Mouse (Mus musculus): ENCODE measurements around the gene 3110009E18Rik.

Gene 3110009E18Rik

DNA sequence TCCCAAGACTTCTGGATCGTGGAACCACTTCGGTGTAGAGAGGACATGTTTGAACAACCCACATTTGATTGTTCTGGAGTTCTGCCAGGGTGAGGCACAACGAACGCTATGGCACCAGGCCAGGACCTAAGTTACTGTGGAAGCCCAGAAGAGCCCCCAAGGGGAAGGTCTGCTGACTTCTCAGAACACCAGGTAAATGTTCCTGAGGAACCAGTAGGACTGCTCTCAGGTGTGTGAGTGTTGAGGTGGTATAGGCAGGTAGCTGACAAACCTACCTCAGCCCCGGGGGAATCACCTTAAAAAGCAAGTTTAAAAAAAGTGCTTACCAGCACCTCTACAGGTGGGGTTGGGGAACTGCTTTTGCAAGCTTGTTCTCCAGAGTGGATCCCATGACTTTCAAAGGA is 15.4 kb upstream of the 3110009E18Rik start:
- no peak for DNase-seq

GRCm38 (mm10) chr1:120109741-120110432 is 11.1 kb upstream of the 3110009E18Rik start:
- DNase-seq, result no peak

GRCm38 (mm10) chr1:120111766-120112165 is 9.2 kb upstream of the 3110009E18Rik start:
- no peak for DNase-seq

DNA sequence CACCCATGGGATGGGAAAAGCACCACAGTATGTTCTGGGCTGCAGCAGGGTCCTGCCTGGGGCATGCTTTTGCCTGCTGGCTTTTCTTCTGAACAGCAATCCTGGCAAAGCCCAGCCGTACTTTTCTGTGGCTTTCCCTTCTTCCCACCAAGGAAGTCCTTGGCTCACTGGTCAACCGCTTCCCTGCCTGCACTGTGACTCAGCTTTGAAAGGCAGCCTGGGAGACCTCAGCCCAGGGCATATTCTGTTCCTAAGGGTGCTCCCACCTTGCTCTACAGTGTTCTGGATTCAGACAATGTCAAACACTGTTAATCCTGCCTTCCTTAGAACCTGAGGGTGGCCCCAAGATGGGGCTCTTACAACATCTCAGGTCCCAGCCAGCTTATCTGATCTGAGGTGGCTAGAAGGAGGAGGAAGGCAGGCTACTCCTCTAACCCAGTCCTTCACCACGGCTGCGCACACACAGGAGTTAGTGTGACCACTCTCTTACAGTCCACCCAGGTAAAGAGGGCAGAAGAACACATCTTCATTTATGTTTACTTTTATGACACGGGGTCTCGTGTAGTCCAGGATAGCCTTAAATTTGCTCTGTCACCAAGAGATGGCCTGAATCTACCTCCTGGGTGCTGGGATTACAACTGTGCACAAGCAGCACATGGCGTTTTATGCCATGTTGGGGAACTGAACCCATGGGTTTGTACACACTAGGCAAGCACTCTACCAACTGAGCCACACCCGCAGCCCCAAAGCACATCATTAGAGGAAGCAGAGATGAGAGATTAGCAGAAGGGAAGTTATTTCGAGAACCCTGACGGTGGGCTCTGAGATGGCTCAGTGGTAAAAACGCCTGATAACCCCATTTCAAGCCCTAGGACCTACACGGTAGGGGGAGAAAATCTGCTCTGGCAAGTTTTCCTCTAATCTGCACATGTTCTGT is 8.5 kb upstream of the 3110009E18Rik start:
- DNase-seq, result no peak

DNA sequence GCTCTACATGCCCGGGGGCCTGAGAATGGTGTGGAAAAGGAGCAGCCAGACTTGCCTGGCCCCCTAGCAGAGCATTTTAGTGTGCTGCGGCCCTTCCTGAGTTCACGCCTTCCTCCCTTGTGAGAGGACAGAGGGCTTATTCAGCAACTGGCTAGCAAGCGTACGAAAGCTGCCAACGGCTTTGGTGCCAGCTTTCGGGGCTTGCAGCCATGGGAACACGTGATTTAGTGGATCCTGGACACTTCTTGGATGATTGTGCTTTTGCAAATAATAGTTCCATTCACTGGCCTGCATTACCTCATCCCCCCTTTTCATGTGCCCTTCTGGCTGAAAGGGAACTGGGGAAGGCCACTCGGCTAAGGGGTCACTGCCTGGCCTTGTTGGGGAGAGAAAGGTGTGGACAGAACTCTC is 5.3 kb upstream of the 3110009E18Rik start:
- peak; percentile 59 for DNase-seq

- no peak for DNase-seq
Measured at GRCm38 (mm10) chr1:120116106-120116505, 4.9 kb upstream of the 3110009E18Rik start.

GRCm38 (mm10) chr1:120118854-120119253 is 2.1 kb upstream of the 3110009E18Rik start:
- no peak for DNase-seq

GRCm38 (mm10) chr1:120119389-120119788 is 1.6 kb upstream of the 3110009E18Rik start:
- no peak for DNase-seq

GRCm38 (mm10) chr1:120120141-120120968 is 632 bp upstream of the 3110009E18Rik start:
- DNase-seq, result peak; percentile 34

DNA sequence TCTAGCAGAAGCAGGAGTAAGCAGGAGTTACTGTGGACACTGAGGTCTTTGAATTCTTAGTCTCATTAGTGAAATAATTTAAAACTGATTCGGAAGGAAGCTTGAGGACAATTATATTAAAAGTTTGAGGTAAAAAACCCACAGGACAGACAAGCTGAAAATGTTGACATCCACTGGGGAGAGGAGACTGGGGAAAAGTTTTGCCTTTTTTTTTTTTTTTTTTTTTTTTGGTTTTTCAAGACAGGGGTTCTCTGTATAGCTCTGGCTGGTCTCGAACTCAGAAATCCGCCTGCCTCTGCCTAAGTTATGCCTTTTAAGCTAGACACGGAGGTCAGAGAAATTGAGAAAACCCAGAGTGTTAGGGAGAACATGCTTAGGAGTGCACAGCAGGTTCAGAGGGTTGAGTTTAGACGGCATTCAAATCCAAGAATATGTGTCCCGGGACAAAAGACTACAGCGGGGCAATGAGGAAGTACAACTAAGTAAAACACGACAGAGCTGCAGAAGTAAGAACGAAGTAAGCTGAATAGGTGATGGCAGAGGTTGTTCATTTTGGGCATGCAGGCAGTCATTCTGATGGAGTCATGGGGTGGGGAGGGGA is 1.0 kb downstream of the 3110009E18Rik start:
- no peak for DNase-seq

GRCm38 (mm10) chr1:120122634-120123383 is 1.8 kb downstream of the 3110009E18Rik start:
- DNase-seq, result no peak

GRCm38 (mm10) chr1:120124839-120125238 is 3.9 kb downstream of the 3110009E18Rik start:
- DNase-seq, result no peak

DNA sequence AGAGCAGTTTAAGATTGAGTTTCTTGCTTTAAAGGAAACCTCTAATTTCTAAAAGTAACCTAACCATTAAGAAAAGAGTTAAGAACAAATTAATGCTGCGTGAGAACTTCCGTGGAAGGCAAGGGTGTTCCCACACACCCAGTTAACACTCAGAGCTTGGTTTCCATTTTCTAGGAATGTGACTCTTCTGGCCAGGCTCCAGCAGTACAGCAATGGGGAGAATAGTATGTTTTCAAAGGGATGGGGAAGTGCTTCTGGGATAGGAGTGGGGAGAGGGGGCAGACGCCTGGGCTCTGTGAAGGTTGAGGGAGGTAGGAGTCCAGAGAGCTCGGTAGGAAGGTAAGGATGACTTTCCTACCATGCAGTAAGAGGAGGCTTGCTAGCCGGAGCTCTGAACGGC is 4.5 kb downstream of the 3110009E18Rik start:
- no peak for DNase-seq

GRCm38 (mm10) chr1:120126318-120126717 is 5.3 kb downstream of the 3110009E18Rik start:
- no peak for DNase-seq

DNA sequence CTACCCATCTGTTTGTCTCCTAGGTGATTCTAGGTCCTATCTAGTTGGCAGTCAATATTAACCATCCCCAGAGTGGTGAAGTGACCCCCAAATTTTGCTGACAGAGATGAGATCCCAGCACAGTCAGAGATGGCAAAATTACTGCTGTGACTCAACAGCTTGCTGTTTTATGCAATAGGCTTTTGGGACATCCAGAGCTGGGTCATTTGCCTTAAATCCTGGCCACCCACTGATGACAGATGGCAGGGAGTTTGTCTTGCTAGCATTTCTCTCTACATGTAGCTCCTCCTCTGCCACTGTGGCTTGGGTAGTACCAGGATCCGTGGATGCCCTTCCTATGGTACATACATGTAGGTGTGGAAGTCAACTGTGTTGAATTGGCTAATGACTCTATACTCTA is 11.4 kb downstream of the 3110009E18Rik start:
- no peak for DNase-seq

- peak; percentile 70 for DNase-seq
Measured at GRCm38 (mm10) chr1:120135934-120136786, 15.2 kb downstream of the 3110009E18Rik start.

DNA sequence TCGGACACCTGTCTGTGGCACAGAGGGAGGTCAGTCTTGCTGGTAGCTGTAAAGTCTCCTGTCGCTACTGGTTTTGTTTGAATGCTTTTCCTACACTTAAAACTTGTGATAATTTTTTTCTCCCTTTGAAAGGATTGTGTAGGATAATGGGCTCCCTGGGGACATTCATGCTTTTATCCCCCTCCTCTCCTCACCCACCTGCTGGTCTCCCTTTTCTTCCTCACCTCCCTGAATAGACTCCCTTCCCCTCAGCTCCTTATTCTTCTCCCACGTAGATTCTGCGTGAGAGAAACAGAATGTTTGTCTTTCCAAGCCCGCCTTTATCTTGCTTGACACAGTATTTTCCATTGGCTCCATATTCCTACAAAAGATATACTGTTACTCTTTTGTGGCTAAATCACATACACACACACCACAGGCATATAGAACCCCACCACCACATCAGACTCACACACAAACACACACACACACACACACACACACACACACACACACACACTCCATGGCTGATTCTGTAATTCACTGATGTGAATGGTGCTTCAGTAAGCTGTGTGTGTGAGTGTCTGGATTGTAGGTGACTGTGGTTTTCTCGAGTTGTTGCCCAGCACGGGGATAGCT is 18.0 kb downstream of the 3110009E18Rik start:
- DNase-seq, result no peak

GRCm38 (mm10) chr1:120140144-120140693 is 19.2 kb downstream of the 3110009E18Rik start:
- no peak for DNase-seq

DNA sequence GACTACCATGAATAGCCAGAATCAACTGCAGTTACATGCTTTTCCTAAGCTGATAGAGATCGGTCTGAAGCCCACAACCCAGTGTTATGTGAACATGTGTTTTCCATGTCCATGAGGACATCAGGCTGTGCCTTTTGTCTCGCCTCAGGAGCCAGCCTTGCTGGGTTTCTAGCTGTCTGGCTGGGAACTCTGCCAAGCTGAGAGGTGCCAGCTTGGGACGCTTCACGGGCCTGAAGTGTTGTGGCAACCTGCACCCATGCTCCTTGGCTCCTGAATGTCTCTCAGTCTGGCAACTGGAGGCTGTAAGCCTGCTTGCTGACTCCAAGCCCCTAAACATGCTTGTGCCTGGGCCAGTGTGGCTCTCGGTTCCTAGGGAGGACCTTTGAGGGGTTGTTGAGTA is 21.6 kb downstream of the 3110009E18Rik start:
- no peak for DNase-seq
